Mouse (Mus musculus) granulocyte monocyte progenitor cell, adult 5-6 weeks (primary cell): ENCODE data around the gene Loxl1. TPM values are rescaled to one million over a fixed set of nuclear protein-coding genes. Genes with fewer than 3 reads are reported as not detected.
"Not testable (repeated sequence)": the region's sequence is repeated elsewhere in the genome, so short reads cannot be mapped to it uniquely, and the experiment has no call there.

Source experiments
- ATAC-seq: replicated peaks from 2 replicates; pipeline ENCODE4 v1.8.0; 2016; ENCODE audit warnings: mild to moderate bottlenecking, moderate TSS enrichment, inconsistent platforms; ENCODE audit not compliant: poor library complexity, severe bottlenecking
- total RNA-seq, 2 experiments: library from RNA; stranded (forward) in 1 of 2; stranded (reverse) in 1 of 2; fragments of 200-712, 200-1000 nt in 1 of 2; fragments of >200 nt in 1 of 2; fragmentation: Nextera tagmentation in 1 of 2; gene quantifications; 2 replicates each; pipeline ENCODE4 v1.2.3; 2014 to 2017

The Loxl1 gene
- total RNA-seq, 2 experiments from 2014 or later, result not detected

DNA sequence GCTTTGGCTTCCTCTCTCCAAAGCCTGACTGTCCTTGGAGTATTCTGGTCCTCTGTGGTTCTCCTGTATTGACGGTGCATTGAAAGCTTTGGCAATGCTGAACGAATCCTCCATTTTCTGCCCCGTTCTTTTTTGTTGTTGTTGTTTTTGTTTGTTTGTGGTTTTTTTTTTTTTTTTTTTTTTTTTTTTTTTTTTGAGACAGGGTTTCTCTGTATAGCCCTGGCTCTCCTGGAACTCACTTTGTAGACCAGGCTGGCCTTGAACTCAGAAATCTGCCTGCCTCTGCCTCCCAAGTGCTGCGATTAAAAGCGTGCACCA lies 59.2 kb downstream of the Loxl1 start:
- not testable (repeated sequence) for ATAC-seq

DNA sequence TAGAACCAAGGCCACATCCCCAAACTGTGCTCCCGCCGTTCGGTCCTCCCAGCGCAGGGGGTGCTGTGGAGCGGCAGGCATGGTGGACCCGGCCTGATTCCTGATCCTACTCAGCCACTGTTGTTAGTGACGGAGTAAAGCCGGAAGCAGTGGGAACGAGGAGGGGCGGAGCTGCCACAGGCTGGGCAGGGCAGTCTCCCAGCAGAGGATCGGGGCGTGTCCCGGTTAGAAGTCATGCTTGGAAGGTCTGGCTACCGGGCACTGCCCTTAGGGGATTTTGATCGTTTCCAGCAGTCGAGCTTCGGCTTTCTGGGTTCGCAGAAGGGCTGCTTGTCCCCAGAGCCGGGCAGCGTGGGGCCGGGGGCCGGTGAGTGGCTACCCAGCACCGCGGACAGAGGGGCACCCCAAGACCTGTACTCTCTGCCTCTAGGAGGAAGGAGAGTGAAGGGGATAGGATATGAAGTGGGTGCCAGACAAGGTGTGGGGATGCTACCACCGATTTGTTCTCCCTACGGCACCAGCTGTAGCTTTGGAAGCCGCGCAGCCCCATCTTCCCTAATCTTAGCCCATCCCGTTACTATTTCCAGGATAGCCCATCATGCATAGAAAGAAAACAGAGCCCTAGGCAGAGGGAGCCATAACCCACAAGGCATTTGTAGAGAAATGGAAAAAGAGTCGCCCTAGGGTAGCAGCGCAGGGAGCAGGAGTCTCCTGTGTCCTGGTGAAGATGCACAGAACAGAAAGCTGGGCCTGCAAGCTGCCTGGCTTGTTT lies 59.8 kb downstream of the Loxl1 start, which contains the start of gene Stoml1:
Stoml1 (plus strand) TSS at position 132 of the 772 bp plus-strand sequence.
- ATAC-seq, result peak; percentile 92

DNA sequence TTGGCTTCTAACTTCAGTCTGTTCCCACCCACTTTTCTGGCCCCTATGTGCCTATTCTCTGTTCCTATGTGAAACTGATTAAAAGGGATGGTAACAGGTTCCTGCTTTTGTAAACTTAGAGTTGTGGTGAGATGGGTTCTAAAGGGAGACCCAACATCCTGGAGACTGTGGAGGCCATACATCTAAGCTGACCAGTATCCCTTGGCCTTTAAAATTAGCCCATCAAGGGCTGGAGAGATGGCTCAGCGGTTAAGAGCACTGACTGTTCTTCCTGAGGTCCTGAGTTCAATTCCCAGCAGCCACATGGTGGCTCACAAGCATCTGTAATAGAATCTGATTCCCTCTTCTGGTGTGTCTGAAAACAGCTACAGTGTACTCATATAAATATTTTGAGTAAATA lies 62.3 kb downstream of the Loxl1 start:
- not testable (repeated sequence) for ATAC-seq

DNA sequence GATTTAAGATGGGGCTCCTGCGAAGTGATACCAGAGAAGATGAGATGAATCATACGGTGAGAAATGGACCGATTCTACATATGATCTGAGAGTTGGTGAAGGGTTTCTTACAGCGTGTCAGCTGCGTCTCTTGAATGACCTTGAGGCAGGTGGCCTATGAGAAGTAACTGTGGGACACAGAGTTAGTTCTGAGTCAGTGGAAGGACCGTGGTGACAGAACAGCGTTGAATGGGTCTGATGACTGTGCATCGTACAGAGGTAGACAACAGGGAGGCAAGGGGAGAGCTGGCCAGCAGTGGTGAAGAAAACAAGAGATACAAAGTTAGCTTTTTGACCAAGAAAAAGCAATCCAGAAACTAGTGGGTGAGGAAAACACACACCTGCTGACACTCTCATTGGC lies 62.7 kb downstream of the Loxl1 start:
- ATAC-seq, result no peak

DNA sequence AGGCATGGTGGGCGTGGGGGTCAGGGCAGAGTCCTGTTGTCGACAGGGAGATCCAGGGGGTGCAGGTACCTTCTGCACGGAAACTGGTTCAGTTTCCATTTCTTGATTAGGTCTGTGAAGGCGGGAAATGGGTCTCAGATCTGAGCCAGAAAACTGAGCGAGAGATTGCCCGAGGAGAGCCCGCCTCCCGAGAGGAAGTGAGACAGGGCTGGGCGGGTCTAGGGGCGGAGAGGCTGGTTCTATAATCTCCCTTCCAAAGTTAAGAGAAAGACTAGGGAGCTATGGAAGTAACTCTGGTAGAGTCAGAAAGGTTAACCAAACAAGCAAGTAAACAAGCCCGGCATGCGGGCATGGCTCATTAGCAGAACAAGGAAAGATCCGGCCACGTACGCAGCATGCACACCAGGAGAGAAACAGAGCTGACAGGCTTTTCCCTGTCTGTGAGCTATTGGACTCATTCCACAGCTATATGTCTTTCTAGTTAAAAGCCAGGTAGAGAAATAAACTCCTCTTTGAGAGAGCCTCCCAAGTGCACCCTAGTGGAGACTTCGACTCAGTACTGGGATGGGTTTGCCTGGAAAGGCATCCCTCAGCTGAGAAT lies 63.3 kb downstream of the Loxl1 start, which contains the start of gene Pml:
Pml (minus strand) TSS at position 195 of the 601 bp plus-strand sequence.
- ATAC-seq, result peak; percentile 24; the same call in 1 of the 2 replicates

DNA sequence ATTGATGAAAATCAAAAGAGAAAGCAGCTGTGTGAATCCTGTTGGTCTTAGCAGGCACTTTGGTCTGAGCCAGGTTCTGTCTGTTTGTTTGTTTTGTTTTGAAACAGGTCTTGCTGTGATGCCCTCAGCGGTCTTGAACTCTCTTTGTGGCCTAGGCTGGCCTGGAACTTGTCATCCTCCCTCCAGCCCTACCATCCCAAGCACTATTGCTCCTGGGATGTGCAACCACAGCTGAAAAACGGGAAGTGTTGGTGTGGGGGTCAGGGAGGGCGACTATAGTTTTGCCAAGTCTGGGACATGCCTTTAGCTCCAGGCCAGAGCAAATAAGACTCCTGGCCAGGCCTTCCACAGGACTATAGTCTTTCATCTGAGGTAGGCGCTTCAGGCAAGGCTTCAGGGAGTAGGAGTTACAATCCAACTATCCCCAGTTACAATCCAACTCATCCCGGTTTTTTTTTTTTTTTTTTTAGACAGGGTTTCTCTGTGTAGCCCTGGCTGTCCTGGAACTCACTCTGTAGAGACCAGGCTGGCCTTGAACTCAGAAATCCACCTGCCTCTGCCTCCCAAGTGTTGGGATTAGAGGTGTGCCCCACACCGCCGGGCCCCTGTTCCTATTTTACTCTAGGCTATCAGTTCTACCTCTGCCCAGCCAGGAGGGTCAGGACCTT lies 64.1 kb downstream of the Loxl1 start:
- ATAC-seq, result peak; percentile 20

DNA sequence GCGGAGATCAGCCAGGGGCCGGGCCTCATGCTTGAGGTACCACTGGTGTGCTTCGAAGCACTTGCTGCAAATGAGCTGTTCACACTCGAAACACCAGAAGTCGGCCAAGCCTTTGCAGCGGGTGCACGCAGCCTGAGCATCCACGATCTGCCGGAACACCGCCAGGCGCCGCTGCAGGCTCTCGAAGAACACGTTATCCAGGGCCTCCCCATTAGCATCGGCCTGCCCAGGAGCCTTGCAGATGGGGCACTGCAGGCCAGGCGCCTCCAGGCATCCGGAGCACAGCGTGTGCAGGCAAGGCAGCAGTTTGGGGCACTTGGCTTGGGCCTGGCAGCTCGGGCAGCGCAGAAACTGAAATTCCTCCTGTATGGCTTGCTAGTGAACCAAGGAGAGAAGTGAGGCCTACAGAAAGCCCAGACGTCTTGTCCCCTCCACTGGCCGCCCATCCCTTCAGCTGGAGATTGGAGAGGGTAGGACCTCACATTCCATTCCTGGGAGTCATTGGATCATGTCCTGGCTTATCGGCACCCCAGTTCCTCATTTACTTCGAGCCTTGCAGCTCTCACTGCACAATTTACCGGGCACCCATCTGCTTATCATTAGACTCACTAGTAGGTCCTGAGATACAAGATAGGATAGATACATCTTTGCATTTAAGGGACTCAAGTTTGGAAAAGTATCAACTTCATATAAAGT lies 65.8 kb downstream of the Loxl1 start:
- peak; percentile 63 for ATAC-seq

DNA sequence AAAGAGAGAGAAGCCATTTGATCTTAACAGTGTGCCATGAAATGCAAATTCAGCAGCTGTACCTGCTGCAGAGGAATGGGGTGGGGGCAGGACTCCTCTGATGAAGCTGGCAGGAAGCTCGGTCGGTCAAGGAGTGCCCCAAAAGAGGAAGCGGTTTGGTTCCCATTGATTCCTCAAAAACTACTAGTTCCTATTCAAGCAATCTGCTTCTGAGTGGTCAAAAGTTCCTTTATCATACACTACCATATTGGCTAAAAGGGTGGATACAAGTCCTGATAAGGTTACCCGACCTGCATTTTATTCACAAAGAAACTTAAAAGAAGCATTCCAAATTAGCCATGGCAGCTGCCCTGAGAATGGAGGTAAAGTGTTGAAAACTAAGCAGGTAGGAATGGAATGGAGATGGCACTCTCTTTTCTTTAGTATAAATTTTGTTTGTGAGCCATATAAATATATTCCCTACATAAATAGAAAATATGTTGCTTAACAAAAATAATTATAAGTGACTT lies 66.8 kb downstream of the Loxl1 start:
- ATAC-seq, result peak; percentile 56

DNA sequence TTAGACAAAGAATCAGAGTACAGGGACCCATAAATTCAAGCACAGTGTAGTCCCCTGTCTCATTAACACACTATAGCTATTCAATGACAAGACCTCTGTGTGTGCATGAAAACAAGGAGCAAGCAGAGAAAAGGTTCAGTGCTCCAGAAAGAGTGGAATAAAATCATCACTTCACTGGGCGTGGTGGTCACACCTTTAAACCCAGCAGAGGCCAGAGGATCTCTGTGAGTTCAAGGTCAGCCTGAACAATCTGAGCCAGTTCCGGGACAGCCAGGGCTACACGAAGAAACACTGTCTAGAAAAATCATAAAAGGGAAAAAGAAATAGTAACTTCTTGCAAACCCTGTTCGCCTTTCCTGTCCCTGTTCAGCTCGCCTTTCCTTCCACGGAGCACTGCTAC lies 69.3 kb downstream of the Loxl1 start:
- ATAC-seq, result no peak

DNA sequence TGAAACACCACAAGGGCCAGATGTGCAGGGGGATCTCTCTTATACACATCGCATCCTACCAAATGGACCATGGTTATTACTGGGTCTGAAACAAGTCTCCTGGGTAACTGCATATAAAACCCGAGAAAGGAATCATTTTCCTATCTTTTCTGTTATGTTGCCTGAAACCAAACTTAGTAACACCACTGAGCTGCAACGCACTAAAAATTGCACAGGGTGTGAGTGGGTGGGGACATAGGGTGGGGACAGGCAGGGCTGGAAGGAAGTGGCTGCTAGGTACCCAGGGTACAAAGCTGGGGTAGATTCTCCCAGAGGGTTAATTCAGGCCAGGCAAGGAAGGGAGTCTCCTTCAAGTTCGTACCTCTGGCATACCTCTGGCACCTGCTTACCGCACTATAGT lies 70.3 kb downstream of the Loxl1 start:
- ATAC-seq, result no peak

DNA sequence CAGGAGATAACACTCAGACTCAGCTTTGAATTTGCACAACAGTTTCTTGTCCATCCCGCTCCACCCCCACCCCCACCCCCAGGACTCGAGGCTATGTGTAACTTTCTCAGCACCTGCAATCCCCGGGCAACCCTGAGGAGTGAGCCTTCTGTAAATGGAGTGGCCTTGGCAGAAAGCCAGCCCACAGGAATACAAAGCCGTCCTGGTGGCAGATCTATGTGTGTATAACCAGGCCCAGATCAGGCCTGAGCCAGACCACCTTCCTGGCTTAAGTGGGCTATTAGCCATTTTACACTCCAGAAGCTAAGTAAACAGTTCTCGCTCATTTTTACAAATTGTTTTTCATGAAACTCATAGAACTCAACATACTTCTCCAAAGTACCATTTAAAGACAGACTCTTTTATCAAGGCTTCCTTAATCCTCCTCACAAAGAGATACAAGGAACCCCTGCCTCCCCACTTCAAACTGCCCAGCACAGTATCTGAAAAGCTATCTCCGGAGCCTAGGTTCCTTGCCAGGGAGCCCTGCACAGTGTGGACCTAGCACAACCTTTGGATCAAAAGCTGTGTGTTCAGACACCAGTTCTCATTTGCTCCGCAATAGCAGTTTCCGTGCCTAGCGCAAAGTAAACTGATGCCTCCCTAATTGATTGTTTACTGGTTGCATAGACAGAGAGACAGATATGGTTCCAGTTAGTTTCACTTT lies 71.1 kb downstream of the Loxl1 start:
- ATAC-seq, result peak; percentile 34; the same call in 1 of the 2 replicates

Other genes starting within 250 kb of the Loxl1 start
- gene Stra6, start 249.4 kb downstream of the Loxl1 start, total RNA-seq (2014; fragmentation: Nextera tagmentation), result not detected in 2 replicates
- gene Stra6, start 249.4 kb downstream of the Loxl1 start, total RNA-seq (2017), result not detected in 2 replicates
- not detected in 2 replicates for gene Ccdc33, start 194.4 kb downstream of the Loxl1 start, total RNA-seq (2014; fragmentation: Nextera tagmentation)
- not detected in 2 replicates for gene Ccdc33, start 194.4 kb downstream of the Loxl1 start, total RNA-seq (2017)
- gene Islr, start 108.9 kb downstream of the Loxl1 start, total RNA-seq (2014; fragmentation: Nextera tagmentation), result 0.17 TPM in 1 of 2 replicates, not detected in the other
- not detected in 2 replicates for gene Islr, start 108.9 kb downstream of the Loxl1 start, total RNA-seq (2017)
- gene Islr2, start 108.9 kb downstream of the Loxl1 start, total RNA-seq (2014; fragmentation: Nextera tagmentation), result not detected in 2 replicates
- gene Islr2, start 108.9 kb downstream of the Loxl1 start, total RNA-seq (2017), result not detected in 2 replicates
- 49.9 and 57.2 TPM in 2 replicates for gene Pml, start 63.4 kb downstream of the Loxl1 start, total RNA-seq (2014; fragmentation: Nextera tagmentation)
- 9.3 and 10.1 TPM in 2 replicates for gene Pml, start 63.4 kb downstream of the Loxl1 start, total RNA-seq (2017)
- 10.4 and 11.6 TPM in 2 replicates for gene Stoml1, start 60.0 kb downstream of the Loxl1 start, total RNA-seq (2014; fragmentation: Nextera tagmentation)
- gene Stoml1, start 60.0 kb downstream of the Loxl1 start, total RNA-seq (2017), result 6.3 and 17.7 TPM in 2 replicates
- not detected in 2 replicates for gene Tbc1d21, start 57.3 kb upstream of the Loxl1 start, total RNA-seq (2014; fragmentation: Nextera tagmentation)
- gene Tbc1d21, start 57.3 kb upstream of the Loxl1 start, total RNA-seq (2017), result not detected in 2 replicates
- not detected in 2 replicates for gene Insyn1, start 175.4 kb upstream of the Loxl1 start, total RNA-seq (2014; fragmentation: Nextera tagmentation)
- gene Insyn1, start 175.4 kb upstream of the Loxl1 start, total RNA-seq (2017), result not detected in 2 replicates
- not detected in 2 replicates for gene Cd276, start 242.3 kb upstream of the Loxl1 start, total RNA-seq (2014; fragmentation: Nextera tagmentation)
- not detected in 2 replicates for gene Cd276, start 242.3 kb upstream of the Loxl1 start, total RNA-seq (2017)